Mouse (Mus musculus) megakaryocyte, embryonic 14.5 days (primary cell): ENCODE measurements around the gene Map3k20.

Experiments used
- FLI1 ChIP-seq: IDR thresholded peaks from 2 replicates; pipeline ENCODE4 v1.6.1; 2012; ENCODE audit warnings: low read length, inconsistent platforms, mixed read lengths
- GATA1 ChIP-seq: IDR thresholded peaks from 3 replicates; pipeline ENCODE4 v1.6.1; 2012; ENCODE audit warnings: mixed read lengths, low read length, inconsistent platforms, borderline replicate concordance

DNA sequence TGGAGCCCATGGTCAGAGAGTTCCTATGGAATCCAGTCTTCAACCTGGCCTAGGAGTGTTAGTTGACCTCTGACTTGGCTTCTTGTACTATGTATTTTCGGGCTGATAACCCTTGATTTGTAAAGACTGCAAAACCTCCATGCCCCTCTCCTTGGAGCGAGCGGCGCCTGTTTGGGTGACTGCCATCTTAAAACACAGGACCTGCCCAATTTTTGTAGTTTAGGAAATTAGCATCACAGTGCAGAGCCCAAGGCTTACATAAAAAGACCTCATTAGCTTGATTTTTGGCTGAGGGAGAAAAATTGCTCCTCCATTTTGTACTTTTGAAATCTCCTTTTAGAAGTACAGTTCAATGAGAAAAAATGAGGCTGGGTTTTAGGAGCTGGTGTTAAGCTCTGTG lies 192.7 kb downstream of the Map3k20 start:
- TF ChIP-seq GATA1 (no peak), FLI1 (no peak)
